Mouse (Mus musculus) testis, postnatal 14 days (tissue): ENCODE measurements around the gene Atp2c2.

Source experiments
- DNase-seq: peaks from one replicate; pipeline ENCODE4 v3.0.0; 2021; ENCODE audit warnings: low spot score

Atp2c2 gene

GRCm38 (mm10) chr8:119699549-119700134 is at the start of gene Atp2c2:
Atp2c2 (plus strand) TSS chr8:119700009.
- no peak for DNase-seq

GRCm38 (mm10) chr8:119651324-119651723 is 48.5 kb upstream of the Atp2c2 start:
- peak; percentile 52 for DNase-seq

GRCm38 (mm10) chr8:119656709-119657464 is 42.9 kb upstream of the Atp2c2 start:
- no peak for DNase-seq

DNA sequence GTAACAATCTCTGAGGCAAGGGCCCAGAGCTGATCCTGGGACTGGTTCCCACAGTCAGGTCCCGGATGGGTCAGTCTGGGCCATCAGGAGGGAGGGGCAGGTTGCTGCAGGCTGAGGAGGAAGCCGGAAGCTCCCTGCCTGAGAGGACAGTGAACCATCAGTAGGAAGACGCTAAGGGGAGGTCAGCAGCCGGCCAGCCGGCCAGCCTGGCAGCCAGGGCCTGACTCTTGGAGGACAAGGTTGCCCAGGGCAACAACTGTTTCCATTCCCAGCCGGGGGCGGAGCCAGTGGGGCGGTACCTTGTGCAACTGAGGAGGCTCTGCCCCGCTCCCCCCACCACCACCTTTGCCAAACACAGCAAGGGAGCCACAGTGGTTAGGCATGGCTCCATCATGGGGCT is 38.7 kb upstream of the Atp2c2 start:
- peak; percentile 87 for DNase-seq

- no peak for DNase-seq
Measured at GRCm38 (mm10) chr8:119661892-119662291, 37.9 kb upstream of the Atp2c2 start.

GRCm38 (mm10) chr8:119663440-119663839 is 36.4 kb upstream of the Atp2c2 start:
- no peak for DNase-seq

DNA sequence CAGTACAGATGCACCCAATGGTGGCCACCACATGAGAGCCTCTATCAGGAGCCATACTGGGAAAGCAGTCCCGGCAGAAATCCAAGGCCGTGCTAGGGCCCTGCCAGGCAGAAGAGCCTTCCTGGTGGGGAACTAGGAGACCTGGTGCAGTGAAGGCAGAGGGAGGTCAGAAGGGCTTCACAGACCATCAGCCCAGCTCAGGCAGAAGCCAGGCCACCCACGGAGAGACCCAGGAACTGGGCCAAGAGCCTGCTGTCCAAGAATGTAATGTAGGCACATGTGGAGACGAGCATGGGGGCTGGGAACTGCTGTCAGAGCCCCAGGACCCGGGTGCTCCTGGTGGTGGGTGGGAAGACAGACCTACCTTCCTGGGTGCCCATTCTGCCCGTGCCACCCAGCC is 34.5 kb upstream of the Atp2c2 start:
- DNase-seq: peak; percentile 65

DNA sequence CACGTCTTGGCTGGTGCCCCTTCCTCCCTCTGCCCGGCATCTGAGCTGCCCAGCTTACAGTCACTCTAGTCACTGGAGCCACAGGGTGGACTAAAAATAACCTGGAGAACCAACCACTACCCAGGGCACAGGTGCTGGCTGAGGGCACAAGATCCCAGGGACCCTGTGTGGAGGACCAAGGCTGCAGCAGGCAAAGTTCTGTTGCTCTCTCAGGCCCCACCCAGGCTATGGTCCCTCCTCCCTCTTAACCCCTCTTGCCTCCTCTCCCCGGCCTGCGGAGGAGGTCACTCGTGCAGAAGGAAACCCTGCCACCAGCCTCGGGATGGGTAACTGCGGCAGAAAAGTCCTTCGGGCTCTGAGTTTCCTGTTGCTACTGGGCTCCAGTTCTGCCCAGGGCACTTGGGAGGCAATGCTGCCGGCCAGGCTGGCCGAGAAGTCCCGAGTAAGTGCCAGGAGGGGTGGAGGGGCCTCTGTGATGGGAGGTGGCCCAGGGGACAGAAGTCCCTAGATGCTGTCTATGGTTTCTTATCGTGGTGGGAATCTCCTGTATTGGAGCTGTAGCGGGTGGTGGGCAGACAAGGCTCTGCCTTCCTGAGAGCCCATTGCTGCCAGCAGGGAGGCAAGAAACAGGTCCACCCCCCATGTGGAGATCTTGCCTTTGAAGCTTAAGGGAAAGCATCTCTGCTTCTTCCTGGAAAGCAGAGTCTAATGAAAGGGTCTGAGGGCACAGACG is 33.4 kb upstream of the Atp2c2 start, which contains the start of gene Wfdc1:
Gene Wfdc1 (plus strand): TSS at position 147 of the 733 bp plus-strand sequence.
- peak; percentile 42 for DNase-seq

GRCm38 (mm10) chr8:119668447-119668846 is 31.4 kb upstream of the Atp2c2 start:
- DNase-seq: no peak

- no peak for DNase-seq
Measured at GRCm38 (mm10) chr8:119669284-119669683, 30.5 kb upstream of the Atp2c2 start.

GRCm38 (mm10) chr8:119670419-119671091 is 29.3 kb upstream of the Atp2c2 start:
- peak; percentile 67 for DNase-seq

GRCm38 (mm10) chr8:119673976-119674555 is 25.7 kb upstream of the Atp2c2 start:
- DNase-seq: no peak

GRCm38 (mm10) chr8:119675457-119675856 is 24.4 kb upstream of the Atp2c2 start:
- no peak for DNase-seq

DNA sequence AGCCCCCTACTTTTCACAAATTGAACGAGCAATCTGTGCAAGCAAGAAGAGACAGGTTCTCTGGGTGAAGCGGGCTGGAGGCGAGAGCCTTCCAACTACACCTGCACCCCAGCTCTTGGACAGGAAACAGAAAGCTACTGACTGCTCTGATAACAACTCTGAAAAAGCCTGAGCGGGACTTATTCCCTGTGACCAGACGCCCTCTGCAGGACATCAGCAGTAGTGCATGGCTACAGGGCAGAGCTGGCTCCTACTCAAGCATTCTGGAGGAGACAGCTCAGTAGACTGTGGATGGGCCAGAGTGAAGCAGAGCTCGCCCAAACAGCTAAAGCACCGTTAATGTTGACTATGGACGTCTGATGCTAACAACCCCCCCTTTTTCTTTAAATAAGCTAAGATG is 23.4 kb upstream of the Atp2c2 start:
- DNase-seq: peak; percentile 86

GRCm38 (mm10) chr8:119678138-119678843 is 21.5 kb upstream of the Atp2c2 start:
- DNase-seq: no peak

GRCm38 (mm10) chr8:119679184-119679583 is 20.6 kb upstream of the Atp2c2 start:
- DNase-seq: no peak

GRCm38 (mm10) chr8:119690602-119691001 is 9.2 kb upstream of the Atp2c2 start:
- no peak for DNase-seq

DNA sequence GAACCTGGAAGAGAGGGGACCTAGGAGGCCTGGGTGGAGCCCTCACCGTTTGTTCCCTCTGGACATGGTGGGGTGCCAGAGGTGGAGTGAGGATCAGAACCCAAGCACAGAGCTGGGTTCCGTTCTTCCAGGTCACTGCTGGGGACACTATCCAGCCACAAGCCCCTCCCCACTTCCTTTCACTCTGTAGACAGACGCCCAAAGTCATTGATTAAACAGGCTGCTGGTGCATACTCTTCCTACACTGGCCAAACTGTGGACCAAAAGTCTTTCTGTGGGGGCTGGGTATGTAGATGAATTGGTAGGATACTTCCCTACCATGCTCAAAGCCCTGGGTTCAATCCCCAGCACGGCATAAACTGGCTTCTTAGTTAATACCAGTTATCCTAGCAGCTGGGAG is 7.8 kb upstream of the Atp2c2 start:
- DNase-seq: no peak

- DNase-seq: no peak
Measured at GRCm38 (mm10) chr8:119694696-119695095, 5.1 kb upstream of the Atp2c2 start.

GRCm38 (mm10) chr8:119697163-119697562 is 2.6 kb upstream of the Atp2c2 start:
- no peak for DNase-seq

- DNase-seq: no peak
Measured at GRCm38 (mm10) chr8:119698960-119699359, 849 bp upstream of the Atp2c2 start.
